Mouse (Mus musculus): Measurements from ENCODE around the gene Klhl21. TPM values are rescaled to one million over a fixed set of nuclear protein-coding genes. Genes with fewer than 3 reads are reported as not detected.

The Klhl21 gene
- polyA plus RNA-seq, 1 experiment from 2014 or later: 3.6 TPM

DNA sequence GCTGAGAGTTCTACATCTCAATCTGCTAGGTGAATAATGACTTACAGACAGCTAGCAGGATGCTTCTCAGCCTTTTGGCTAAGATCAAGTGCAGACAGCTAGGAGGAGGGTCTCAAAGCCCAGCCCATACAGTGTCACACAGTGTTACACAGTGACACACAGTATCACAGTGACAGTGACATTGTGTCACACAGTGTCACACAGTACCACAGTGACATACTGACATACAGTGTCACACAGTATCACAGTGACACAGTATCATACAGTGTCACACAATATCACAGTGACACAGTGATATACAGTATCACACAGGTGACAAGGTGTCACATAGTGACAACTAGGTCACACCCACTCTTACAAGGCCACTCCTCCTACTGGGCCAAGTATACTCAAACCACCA, 58.7 kb downstream of the Klhl21 start:
- ATAC-seq (replicated peaks): no peak
- H3K4me2 ChIP-seq: no peak overlapping the region
- no peaks in the 10 kb centered on the region for H3K36me3 ChIP-seq (replicated peaks)
- no peak overlapping the region for H3K9ac ChIP-seq
- no peaks in the 10 kb centered on the region for H3K9me3 ChIP-seq
- H3K27ac ChIP-seq: no peak overlapping the region
- H3K27me3 ChIP-seq (replicated peaks): no peaks in the 10 kb centered on the region
- no peak overlapping the region for H3K4me3 ChIP-seq
- H3K4me1 ChIP-seq: peaks cover 3% of the 10 kb centered on the region

Other genes with a start within 250 kb of the Klhl21 start
- gene Camta1, start 146.9 kb upstream of the Klhl21 start, polyA plus RNA-seq (2015; fragmentation: Nextera tagmentation; extraction: Ambion mirVana): 145 and 156 TPM in 2 replicates
- gene Dnajc11, start 75.1 kb upstream of the Klhl21 start, polyA plus RNA-seq (2015; fragmentation: Nextera tagmentation; extraction: Ambion mirVana): 89.4 and 92.5 TPM in 2 replicates
- 38.3 and 39.5 TPM in 2 replicates for gene Thap3, start 19.8 kb upstream of the Klhl21 start, polyA plus RNA-seq (2015; fragmentation: Nextera tagmentation; extraction: Ambion mirVana)
- gene Phf13, start 12.5 kb upstream of the Klhl21 start, polyA plus RNA-seq (2015; fragmentation: Nextera tagmentation; extraction: Ambion mirVana): 22.5 and 22.7 TPM in 2 replicates
- 22.1 and 23.9 TPM in 2 replicates for gene Zbtb48, start 18.9 kb downstream of the Klhl21 start, polyA plus RNA-seq (2015; fragmentation: Nextera tagmentation; extraction: Ambion mirVana)
- 1.5 and 1.6 TPM in 2 replicates for gene Tas1r1, start 29.8 kb downstream of the Klhl21 start, polyA plus RNA-seq (2015; fragmentation: Nextera tagmentation; extraction: Ambion mirVana)
- gene Nol9, start 30.5 kb downstream of the Klhl21 start, polyA plus RNA-seq (2015; fragmentation: Nextera tagmentation; extraction: Ambion mirVana): 25.4 and 27.4 TPM in 2 replicates
- gene Plekhg5, start 63.7 kb downstream of the Klhl21 start, polyA plus RNA-seq (2015; fragmentation: Nextera tagmentation; extraction: Ambion mirVana): 12.3 and 12.5 TPM in 2 replicates
- gene Tnfrsf25, start 107.1 kb downstream of the Klhl21 start, polyA plus RNA-seq (2015; fragmentation: Nextera tagmentation; extraction: Ambion mirVana): 0.80 and 1.0 TPM in 2 replicates
- gene Espn, start 143.6 kb downstream of the Klhl21 start, polyA plus RNA-seq (2015; fragmentation: Nextera tagmentation; extraction: Ambion mirVana): 0.13 and 0.19 TPM in 2 replicates
- gene Hes2, start 150.1 kb downstream of the Klhl21 start, polyA plus RNA-seq (2015; fragmentation: Nextera tagmentation; extraction: Ambion mirVana): not detected in 2 replicates
- 409 and 418 TPM in 2 replicates for gene Acot7, start 169.3 kb downstream of the Klhl21 start, polyA plus RNA-seq (2015; fragmentation: Nextera tagmentation; extraction: Ambion mirVana)